Mouse (Mus musculus) cerebellum, postnatal 4 days (tissue): ENCODE measurements at regions not wholly inside any gene's neighbourhood (a gene's known extent, or its start where the extent isn't known, plus 50 kb on each side); places are given as distances from the start of the nearest gene placed in this dataset.
A peak's percentile ranks its signal among the peaks of the same experiment; 100 is the strongest.

Experiments used
- DNase-seq, 2 experiments: peaks; one replicate each; pipeline ENCODE4 v3.0.0; 2022; ENCODE audit warnings: low spot score in 2 of 2, mixed read lengths in 1 of 2

GRCm38 (mm10) chr1:190639846-190640245 is 271.7 kb downstream of the Rps6kc1 start:
- DNase-seq = no peak

- DNase-seq = no peak
Observed at GRCm38 (mm10) chr1:190634935-190635334, 276.6 kb downstream of the Rps6kc1 start.

- DNase-seq = no peak
Observed at GRCm38 (mm10) chr1:190631641-190632040, 279.9 kb downstream of the Rps6kc1 start.

GRCm38 (mm10) chr1:190630193-190630592 is 281.4 kb downstream of the Rps6kc1 start:
- DNase-seq = no peak

- no peak for DNase-seq
Observed at GRCm38 (mm10) chr1:190623916-190624315, 287.7 kb downstream of the Rps6kc1 start.

- no peak for DNase-seq
Observed at GRCm38 (mm10) chr1:190600425-190600824, 311.1 kb downstream of the Rps6kc1 start.

- no peak for DNase-seq
Observed at GRCm38 (mm10) chr1:190599622-190600021, 311.9 kb downstream of the Rps6kc1 start.

- DNase-seq = no peak
Observed at GRCm38 (mm10) chr1:190596209-190596608, 315.4 kb downstream of the Rps6kc1 start.

- DNase-seq = no peak
Observed at GRCm38 (mm10) chr1:190591621-190592020, 319.9 kb downstream of the Rps6kc1 start.

- DNase-seq = no peak
Observed at GRCm38 (mm10) chr1:190589586-190589985, 322.0 kb downstream of the Rps6kc1 start.

- no peak for DNase-seq
Observed at GRCm38 (mm10) chr1:190583272-190583671, 328.3 kb downstream of the Rps6kc1 start.

- no peak for DNase-seq
Observed at GRCm38 (mm10) chr1:190580653-190581052, 330.9 kb downstream of the Rps6kc1 start.

GRCm38 (mm10) chr1:190570981-190571380 is 340.6 kb downstream of the Rps6kc1 start:
- DNase-seq = no peak

GRCm38 (mm10) chr1:190570563-190570962 is 341.0 kb downstream of the Rps6kc1 start:
- DNase-seq = no peak

- peak in 1 of 2 experiments; percentile 47 for DNase-seq
Observed at GRCm38 (mm10) chr1:190566744-190567143, 344.8 kb downstream of the Rps6kc1 start.

GRCm38 (mm10) chr1:190562865-190563457 is 348.6 kb downstream of the Rps6kc1 start:
- DNase-seq = no peak

- no peak for DNase-seq
Observed at GRCm38 (mm10) chr1:190560086-190560485, 351.5 kb downstream of the Rps6kc1 start.

- no peak for DNase-seq
Observed at GRCm38 (mm10) chr1:190541892-190542291, 369.7 kb downstream of the Rps6kc1 start.

GRCm38 (mm10) chr1:190532879-190533676 is 362.6 kb upstream of the Prox1 start:
- DNase-seq = no peak

- DNase-seq = no peak
Observed at GRCm38 (mm10) chr1:190531224-190531623, 360.7 kb upstream of the Prox1 start.

- no peak for DNase-seq
Observed at GRCm38 (mm10) chr1:190530079-190530478, 359.6 kb upstream of the Prox1 start.

GRCm38 (mm10) chr1:190527545-190528137 is 357.1 kb upstream of the Prox1 start:
- no peak for DNase-seq

GRCm38 (mm10) chr1:190526634-190527033 is 356.1 kb upstream of the Prox1 start:
- no peak for DNase-seq
